Mouse (Mus musculus) testis, adult 2 months (tissue): Measurements from ENCODE around the gene Olig1.

ENCODE experiments used
- CTCF ChIP-seq: fragments of 200-500 bp; IDR thresholded peaks from 2 replicates; pipeline ENCODE4 v1.5.1; 2012; ENCODE audit warnings: low read depth, mild to moderate bottlenecking, inconsistent platforms, low read length, moderate library complexity; ENCODE audit not compliant: control insufficient read depth, insufficient read depth, insufficient replicate concordance
- POLR2A ChIP-seq: fragments of 200-500 bp; IDR thresholded peaks from 2 replicates; pipeline ENCODE4 v1.6.1; 2012; ENCODE audit warnings: low read depth, mild to moderate bottlenecking, inconsistent platforms, low read length, moderate library complexity; ENCODE audit not compliant: control insufficient read depth

GRCm38 (mm10) chr16:91305512-91306111 is 36.0 kb downstream of the Olig1 start:
- no peak for TF ChIP-seq POLR2A
- TF ChIP-seq CTCF: no peak
